Comparison of ENCODE assay signal across 10 mouse cellular contexts in genomic region chr17:90999667-91000154, GRCm38 (mm10).
DNase-seq lines count a peak whose midpoint lies in the region; ATAC-seq and TF ChIP-seq lines count a peak whose summit lies in the region.
"Had no signal": no experiment of that assay in that cellular context is flagged by ENCODE, and none has a peak within 500 bp of the region (broad histone marks: within the 10 kb centered on the region; RNA-seq: fewer than 3 reads in every experiment).

No protein-coding gene starts in this region.

- peaks cover 7% of the 10 kb centered on the region for H3K4me1 ChIP-seq in forebrain, embryonic 14.5 days (ENCODE audit: control insufficient read depth, insufficient read depth, low read length)
- H3K4me1 ChIP-seq in forebrain, embryonic 10.5 days: peaks cover 15% of the 10 kb centered on the region
- H3K4me1 ChIP-seq in midbrain, embryonic 15.5 days: 0 out of 2 replicates have a peak, but pooled peaks cover 3% of the 10 kb centered on the region
- peaks cover 15% of the 10 kb centered on the region for H3K4me1 ChIP-seq in midbrain, embryonic 10.5 days
- H3K4me1 ChIP-seq in hindbrain, postnatal 0 days (ENCODE audit: insufficient read depth, low read length): peaks cover 4% of the 10 kb centered on the region; the same call in 1 of the 2 replicates
- H3K4me1 ChIP-seq in stomach, postnatal 0 days (replicated peaks; ENCODE audit: control insufficient read depth, insufficient read depth): no peaks in the 10 kb centered on the region
- H3K4me1 ChIP-seq: limb, embryonic 12.5 days; stomach, embryonic 15.5 days had no signal

- H3K9me3 ChIP-seq in forebrain, embryonic 14.5 days (replicated peaks; ENCODE audit: control insufficient read depth, low read length): no peaks in the 10 kb centered on the region
- H3K9me3 ChIP-seq in forebrain, embryonic 10.5 days: no peaks in the 10 kb centered on the region
- no peaks in the 10 kb centered on the region for H3K9me3 ChIP-seq in midbrain, embryonic 15.5 days
- H3K9me3 ChIP-seq in midbrain, embryonic 10.5 days (replicated peaks): no peaks in the 10 kb centered on the region
- H3K9me3 ChIP-seq in hindbrain, postnatal 0 days (ENCODE audit: low read length): no peaks in the 10 kb centered on the region
- no peaks in the 10 kb centered on the region for H3K9me3 ChIP-seq in stomach, postnatal 0 days (ENCODE audit: control insufficient read depth, low read length)
- H3K9me3 ChIP-seq: limb, embryonic 12.5 days; stomach, embryonic 15.5 days had no signal

- no peak overlapping the region for H3K4me3 ChIP-seq in forebrain, embryonic 14.5 days (ENCODE audit: low read depth, low read length)
- H3K4me3 ChIP-seq in forebrain, embryonic 10.5 days: no peak overlapping the region
- no peak overlapping the region for H3K4me3 ChIP-seq in midbrain, embryonic 15.5 days
- H3K4me3 ChIP-seq in midbrain, embryonic 10.5 days: no peak overlapping the region
- no peak overlapping the region for H3K4me3 ChIP-seq in hindbrain, postnatal 0 days (ENCODE audit: low read length)
- H3K4me3 ChIP-seq in stomach, postnatal 0 days (ENCODE audit: low read depth, low read length): no peak overlapping the region
- H3K4me3 ChIP-seq: limb, embryonic 12.5 days; stomach, embryonic 15.5 days had no signal

- no peak overlapping the region for H3K27ac ChIP-seq in forebrain, embryonic 14.5 days (ENCODE audit: low read depth, low read length)
- no peak overlapping the region for H3K27ac ChIP-seq in forebrain, embryonic 10.5 days
- no peak overlapping the region for H3K27ac ChIP-seq in midbrain, embryonic 15.5 days
- no peak overlapping the region for H3K27ac ChIP-seq in midbrain, embryonic 10.5 days (replicated peaks)
- H3K27ac ChIP-seq in hindbrain, postnatal 0 days: peak overlapping the region; percentile 54; the same call in 1 of the 2 replicates
- H3K27ac ChIP-seq in stomach, postnatal 0 days (replicated peaks): no peak overlapping the region
- H3K27ac ChIP-seq: limb, embryonic 12.5 days; stomach, embryonic 15.5 days had no signal

- no peak overlapping the region for H3K9ac ChIP-seq in forebrain, embryonic 14.5 days (ENCODE audit: low read length)
- H3K9ac ChIP-seq in midbrain, embryonic 15.5 days: no peak overlapping the region
- no peak overlapping the region for H3K9ac ChIP-seq in hindbrain, postnatal 0 days (replicated peaks; ENCODE audit: low read length)
- H3K9ac ChIP-seq in stomach, postnatal 0 days (ENCODE audit: low read length): no peak overlapping the region
- H3K9ac ChIP-seq: limb, embryonic 12.5 days; stomach, embryonic 15.5 days had no signal

- TF ChIP-seq EP300 in stomach, postnatal 0 days (optimal IDR thresholded peaks at IDR 0.05): no peak

- WGBS in forebrain, embryonic 14.5 days: 51% methylated on average over 4 of the region's 4 CpGs
- 77% methylated on average over 4 of the region's 4 CpGs for WGBS in forebrain, embryonic 10.5 days
- 55% methylated on average over 4 of the region's 4 CpGs for WGBS in midbrain, embryonic 15.5 days
- 71% methylated on average over 4 of the region's 4 CpGs for WGBS in midbrain, embryonic 10.5 days
- WGBS in hindbrain, postnatal 0 days: 40% methylated on average over 4 of the region's 4 CpGs
- WGBS in stomach, postnatal 0 days: 70% methylated on average over 4 of the region's 4 CpGs

- H3K27me3 ChIP-seq in forebrain, embryonic 14.5 days (replicated peaks; ENCODE audit: control insufficient read depth, insufficient read depth, low read length): no peaks in the 10 kb centered on the region
- no peaks in the 10 kb centered on the region for H3K27me3 ChIP-seq in forebrain, embryonic 10.5 days (ENCODE audit: poor library complexity, severe bottlenecking)
- H3K27me3 ChIP-seq in midbrain, embryonic 15.5 days (replicated peaks): no peaks in the 10 kb centered on the region
- no peaks in the 10 kb centered on the region for H3K27me3 ChIP-seq in midbrain, embryonic 10.5 days (ENCODE audit: low read depth, poor library complexity, severe bottlenecking)
- H3K27me3 ChIP-seq in hindbrain, postnatal 0 days (ENCODE audit: insufficient read depth, low read length): no peaks in the 10 kb centered on the region
- H3K27me3 ChIP-seq in stomach, postnatal 0 days (ENCODE audit: control insufficient read depth, insufficient read depth, low read length): no peaks in the 10 kb centered on the region
- H3K27me3 ChIP-seq: limb, embryonic 12.5 days; stomach, embryonic 15.5 days had no signal

- ATAC-seq in forebrain, embryonic 14.5 days: 0 out of 2 replicates have a peak, but pooled peaks have one; percentile 42
- ATAC-seq in midbrain, embryonic 15.5 days (replicated peaks): 0 out of 2 replicates have a peak, but pooled peaks have one; percentile 21
- ATAC-seq in hindbrain, postnatal 0 days: peak; percentile 80
- ATAC-seq in stomach, postnatal 0 days (ENCODE audit: low FRiP score, low TSS enrichment): no peak

- no peak for TF ChIP-seq CTCF in hindbrain, postnatal 0 days (IDR thresholded peaks at IDR 0.05; ENCODE audit: low read depth)
- no peak for TF ChIP-seq CTCF in stomach, postnatal 0 days (IDR thresholded peaks at IDR 0.05; ENCODE audit: low read depth)

- H3K4me2 ChIP-seq in forebrain, embryonic 14.5 days (ENCODE audit: low read length): no peak overlapping the region
- H3K4me2 ChIP-seq in midbrain, embryonic 15.5 days: no peak overlapping the region
- H3K4me2 ChIP-seq in hindbrain, postnatal 0 days (ENCODE audit: low read depth, low read length): no peak overlapping the region
- H3K4me2 ChIP-seq in stomach, postnatal 0 days (replicated peaks; ENCODE audit: low read depth): no peak overlapping the region
- H3K4me2 ChIP-seq: limb, embryonic 12.5 days; stomach, embryonic 15.5 days had no signal

- DNase-seq in forebrain, embryonic 14.5 days (ENCODE audit: low spot score): peak; percentile 6
- DNase-seq in forebrain, embryonic 10.5 days (ENCODE audit: extremely low spot score, low spot score): no peak
- no peak for DNase-seq in midbrain, embryonic 10.5 days (ENCODE audit: low spot score)
- peak; percentile 49 for DNase-seq in hindbrain, postnatal 0 days (ENCODE audit: low spot score)
- DNase-seq in right cerebral cortex, postnatal 36 days (ENCODE audit: low spot score in 2 of 2): peak; percentile 14 to 17
- DNase-seq in testis, postnatal 10 days (ENCODE audit: low spot score): no peak
- DNase-seq in stomach, postnatal 0 days (ENCODE audit: low spot score): no peak

- no peaks in the 10 kb centered on the region for H3K36me3 ChIP-seq in forebrain, embryonic 14.5 days (ENCODE audit: control insufficient read depth, insufficient read depth, low read length)
- no peaks in the 10 kb centered on the region for H3K36me3 ChIP-seq in forebrain, embryonic 10.5 days (replicated peaks)
- no peaks in the 10 kb centered on the region for H3K36me3 ChIP-seq in midbrain, embryonic 15.5 days (replicated peaks)
- H3K36me3 ChIP-seq in midbrain, embryonic 10.5 days: no peaks in the 10 kb centered on the region
- H3K36me3 ChIP-seq in hindbrain, postnatal 0 days (ENCODE audit: insufficient read depth, low read length): no peaks in the 10 kb centered on the region
- no peaks in the 10 kb centered on the region for H3K36me3 ChIP-seq in stomach, postnatal 0 days (ENCODE audit: control insufficient read depth, insufficient read depth, low read length)
- H3K36me3 ChIP-seq: limb, embryonic 12.5 days; stomach, embryonic 15.5 days had no signal

Comparison
In these comparisons a context has a peak if more than half of its experiments do, and no peak if none do; other contexts are left out.
1. DNase-seq: peak in forebrain, embryonic 14.5 days (single experiment), hindbrain, postnatal 0 days (single experiment) and right cerebral cortex, postnatal 36 days (2 of 2); none in forebrain, embryonic 10.5 days (single experiment), midbrain, embryonic 10.5 days (single experiment), testis, postnatal 10 days (single experiment) and stomach, postnatal 0 days (single experiment).